Mouse (Mus musculus): ENCODE results near the gene Gm3248.
"Not testable (repeated sequence)": the region's sequence is repeated elsewhere in the genome, so short reads cannot be mapped to it uniquely, and the experiment has no call there.

The Gm3248 gene

GRCm38 (mm10) chr14:5961635-5962034, at the start of gene Gm3248:
Gene Gm3248, minus strand, starts transcription at chr14:5961745.
- in situ Hi-C loops (cut with MboI; ENCODE audit: unreplicated experiment in 2 of 2): not testable (repeated sequence)

GRCm38 (mm10) chr14:5987136-5987535, 25.6 kb upstream of the Gm3248 start:
- in situ Hi-C loops (cut with MboI; ENCODE audit: unreplicated experiment in 2 of 2): not testable (repeated sequence)

GRCm38 (mm10) chr14:5979037-5979436, 17.5 kb upstream of the Gm3248 start, which contains the start of gene Gm3453:
Gene Gm3453, minus strand, starts transcription at chr14:5979137.
- in situ Hi-C loops (cut with MboI; ENCODE audit: unreplicated experiment in 2 of 2): not testable (repeated sequence)

- in situ Hi-C loops (cut with MboI; ENCODE audit: unreplicated experiment in 2 of 2): not testable (repeated sequence)
These were observed 896 bp upstream of the Gm3248 start for GRCm38 (mm10) chr14:5962441-5962840.

GRCm38 (mm10) chr14:5961102-5961501, 443 bp downstream of the Gm3248 start:
- in situ Hi-C loops (cut with MboI; ENCODE audit: unreplicated experiment in 2 of 2): not testable (repeated sequence)

- in situ Hi-C loops (cut with MboI; ENCODE audit: unreplicated experiment in 2 of 2): not testable (repeated sequence)
These were observed 1.1 kb downstream of the Gm3248 start for GRCm38 (mm10) chr14:5960479-5960878.

- in situ Hi-C loops (cut with MboI; ENCODE audit: unreplicated experiment in 2 of 2): not testable (repeated sequence)
These were observed 38.3 kb downstream of the Gm3248 start for GRCm38 (mm10) chr14:5923276-5923675.

GRCm38 (mm10) chr14:5918330-5918942, 43.1 kb downstream of the Gm3248 start:
- in situ Hi-C loops (cut with MboI; ENCODE audit: unreplicated experiment in 2 of 2): not testable (repeated sequence)

- in situ Hi-C loops (cut with MboI; ENCODE audit: unreplicated experiment in 2 of 2): not testable (repeated sequence)
These were observed 47.8 kb downstream of the Gm3248 start for GRCm38 (mm10) chr14:5913701-5914100.

Measured in v-Abl transformed pro-B cells (cell line).